Mouse (Mus musculus) hematopoietic stem cell, adult 5-6 weeks (primary cell): ENCODE measurements around the gene Myo19. TPM values are rescaled to one million over a fixed set of nuclear protein-coding genes. Genes with fewer than 3 reads are reported as not detected.

Experiments used
- ATAC-seq, 2 experiments: fragments of 125-278 bp in 1 of 2; replicated peaks in 1 of 2; 2 replicates each; pipeline ENCODE4 v1.8.0; 2016 to 2017; ENCODE audit warnings: inconsistent platforms in 2 of 2, mild to moderate bottlenecking in 2 of 2, moderate number of reproducible peaks in 2 of 2, low read depth in 1 of 2, moderate TSS enrichment in 1 of 2; ENCODE audit not compliant: low FRiP score in 2 of 2, poor library complexity in 2 of 2, severe bottlenecking in 2 of 2, insufficient read depth in 1 of 2, low TSS enrichment in 1 of 2
- total RNA-seq: library from RNA; stranded (forward); fragments of 172-1452, 232-1000 nt; gene quantifications from 2 replicates; pipeline ENCODE4 v1.2.3, GENCODE M21; 2017

Myo19 gene
- total RNA-seq, 1 experiment from 2014 or later = 1.8 TPM

GRCm38 (mm10) chr11:84959701-84960181 is 79.8 kb downstream of the Myo19 start:
- no peak for ATAC-seq

GRCm38 (mm10) chr11:84960291-84960690 is 80.3 kb downstream of the Myo19 start:
- no peak for ATAC-seq

- no peak for ATAC-seq
These were observed 80.8 kb downstream of the Myo19 start for GRCm38 (mm10) chr11:84960780-84961179.

Other genes with a start within 250 kb of the Myo19 start
- gene Mrm1, start 60.6 kb upstream of the Myo19 start, total RNA-seq = 9.5 and 21.7 TPM in 2 replicates
- 21.3 and 22.0 TPM in 2 replicates for gene Dhrs11, start 51.2 kb upstream of the Myo19 start, total RNA-seq
- gene Ggnbp2, start 9.3 kb upstream of the Myo19 start, total RNA-seq = 138 and 163 TPM in 2 replicates
- 6.3 and 6.5 TPM in 2 replicates for gene Pigw, start 137 bp downstream of the Myo19 start, total RNA-seq
- gene Znhit3, start 36.2 kb downstream of the Myo19 start, total RNA-seq = 26.1 and 41.6 TPM in 2 replicates
- not detected in 2 replicates for gene Car4, start 77.6 kb downstream of the Myo19 start, total RNA-seq